Mouse (Mus musculus): ENCODE data around the gene Osbpl11. TPM values are rescaled to one million over a fixed set of nuclear protein-coding genes. Genes with fewer than 3 reads are reported as not detected.
"Not testable (repeated sequence)": the region's sequence is repeated elsewhere in the genome, so short reads cannot be mapped to it uniquely, and the experiment has no call there.

The Osbpl11 gene
- total RNA-seq, 2 experiments from 2014 or later, result 26.8 to 27.4 TPM

DNA sequence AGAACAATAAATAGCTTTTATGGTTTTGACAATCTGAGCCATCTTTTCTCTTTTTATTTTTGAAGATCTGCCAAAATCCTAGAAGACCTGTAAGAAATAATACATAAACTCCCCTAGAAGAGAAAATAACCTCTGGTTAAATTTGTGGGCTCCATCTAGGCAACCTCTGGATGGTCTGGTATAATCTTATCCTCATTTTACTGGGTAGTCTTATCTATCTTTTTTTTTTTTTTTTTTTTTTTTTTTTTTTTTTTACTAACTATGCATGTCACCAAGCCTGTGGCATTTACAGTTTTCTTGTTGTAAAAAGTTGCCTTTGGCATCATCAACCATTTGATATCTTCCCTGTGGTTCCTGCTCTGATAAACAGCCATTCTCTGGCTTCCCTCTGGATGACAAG, 10.2 kb upstream of the Osbpl11 start:
- no peak for DNase-seq
- intact Hi-C loops (cut with DNase I), result no loop called here

DNA sequence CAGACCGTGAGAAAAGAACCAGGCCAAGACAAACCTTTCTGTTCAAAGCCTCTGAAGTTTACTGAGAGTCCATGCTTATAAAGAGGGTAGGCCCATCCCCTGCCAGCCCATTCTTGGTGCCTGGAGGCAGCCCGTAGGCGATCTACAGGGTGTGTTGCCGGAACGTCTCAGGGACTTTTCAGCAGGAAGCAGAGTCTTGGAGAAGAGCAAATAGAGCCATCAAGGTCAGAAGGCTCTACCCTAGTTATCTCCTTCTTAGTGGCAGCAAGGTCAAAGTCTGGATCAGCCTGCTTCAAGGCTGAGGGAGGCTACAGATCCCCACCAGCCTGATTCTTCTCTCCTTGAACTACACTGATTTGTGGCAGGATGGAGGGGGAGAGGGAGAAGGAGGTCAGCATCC, 8.0 kb upstream of the Osbpl11 start:
- DNase-seq; intact Hi-C loops (cut with DNase I): not testable (repeated sequence)

DNA sequence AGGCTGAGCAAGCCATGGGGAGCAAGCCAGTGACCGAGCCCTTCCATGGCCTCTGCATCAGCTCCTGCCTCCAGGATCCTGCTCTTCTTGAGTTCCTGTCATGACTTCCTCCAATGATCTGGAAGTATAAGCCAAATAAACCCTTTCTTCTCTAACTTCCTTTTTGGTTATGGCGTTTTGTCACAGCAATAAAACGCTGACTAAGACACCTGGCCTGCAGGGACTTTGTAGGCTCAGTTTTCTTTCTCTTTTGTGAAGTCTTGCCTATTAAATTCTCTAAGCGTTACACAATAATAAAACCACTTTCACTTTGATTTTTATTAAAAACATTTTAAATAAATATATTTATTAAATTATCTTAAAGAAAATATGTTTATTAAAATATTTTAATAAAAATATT, 7.1 kb upstream of the Osbpl11 start:
- intact Hi-C loops (cut with DNase I), result no loop called here

DNA sequence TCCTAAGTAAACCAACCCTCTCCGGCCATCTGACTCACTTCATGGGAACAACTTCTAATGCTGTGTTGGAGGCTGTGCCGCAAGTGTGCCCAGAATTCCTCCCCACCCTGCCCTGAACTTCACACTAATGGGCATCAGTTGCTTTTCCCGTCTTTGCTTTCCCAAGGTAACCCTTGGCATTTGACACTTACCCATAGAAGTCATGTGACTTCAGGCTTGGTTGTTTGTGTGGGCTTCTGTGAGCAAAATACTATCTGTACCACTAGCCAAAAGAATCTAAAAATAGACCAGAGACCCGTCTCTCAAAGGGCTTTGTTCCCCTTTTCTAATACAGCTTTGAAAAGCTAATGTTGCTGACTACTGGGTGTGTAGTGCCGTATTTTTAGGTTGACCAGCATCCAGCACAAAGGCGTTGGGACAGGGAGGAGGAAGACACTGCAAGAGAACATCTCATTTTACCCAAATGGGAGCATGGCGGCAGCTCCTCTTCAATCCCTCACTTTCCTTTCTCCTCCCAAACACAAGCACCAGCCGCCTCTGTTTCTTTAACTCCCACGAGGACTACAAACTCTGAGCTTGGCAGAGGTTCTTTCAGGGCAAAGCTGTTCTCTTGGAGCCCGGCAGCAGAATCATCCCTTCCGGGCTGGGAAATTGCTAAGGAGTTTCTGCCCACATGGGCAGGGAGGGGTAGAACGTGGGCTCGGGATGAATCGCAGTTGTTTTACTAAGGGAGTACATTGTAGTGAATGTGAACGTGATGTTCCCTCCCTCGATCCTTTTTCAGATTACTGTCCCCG, 6.4 kb upstream of the Osbpl11 start:
- peak; percentile 31 for DNase-seq
- intact Hi-C loops (cut with DNase I), result no loop called here

More for the DNA sequence above, 7.1 kb upstream of the Osbpl11 start:
- DNase-seq, result no peak

DNA sequence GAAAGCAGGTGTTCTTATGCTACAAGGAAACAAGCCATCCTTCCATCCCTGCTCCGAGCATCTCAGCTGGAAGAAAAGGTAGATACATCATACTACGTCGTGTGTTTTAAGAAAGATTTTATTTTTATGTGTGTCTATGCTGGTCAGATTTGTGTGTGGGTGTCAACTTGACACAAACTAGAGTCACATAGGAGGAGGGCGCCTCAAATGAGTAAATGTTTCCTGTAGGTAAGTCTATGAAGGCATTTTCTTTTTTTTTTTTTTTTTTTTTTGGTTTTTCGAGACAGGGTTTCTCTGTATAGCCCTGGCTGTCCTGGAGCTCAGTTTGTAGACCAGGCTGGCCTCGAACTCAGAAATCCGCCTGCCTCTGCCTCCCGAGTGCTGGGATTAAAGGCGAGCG, 5.6 kb upstream of the Osbpl11 start:
- DNase-seq; intact Hi-C loops (cut with DNase I): not testable (repeated sequence)

DNA sequence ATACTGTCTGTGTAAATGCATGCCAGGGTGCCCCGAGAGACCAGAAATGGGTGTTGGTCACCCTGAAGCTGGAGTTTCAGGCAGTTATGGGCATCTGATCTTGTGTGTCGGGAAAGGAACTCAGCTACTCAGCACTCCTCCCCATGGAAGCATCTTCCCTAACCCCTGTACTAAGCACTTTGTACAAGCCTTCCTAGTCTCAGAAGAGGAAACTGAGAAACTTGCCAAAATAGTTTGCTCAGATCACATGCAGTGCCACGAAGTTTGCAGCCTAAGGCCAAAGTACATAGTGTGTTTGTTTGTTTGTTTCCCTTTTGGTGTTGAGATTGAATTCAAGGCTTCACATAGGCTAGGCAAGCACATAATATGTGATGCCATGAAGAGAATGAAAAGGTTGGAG, 5.0 kb upstream of the Osbpl11 start:
- intact Hi-C loops (cut with DNase I), result no loop called here
- DNase-seq, result no peak

DNA sequence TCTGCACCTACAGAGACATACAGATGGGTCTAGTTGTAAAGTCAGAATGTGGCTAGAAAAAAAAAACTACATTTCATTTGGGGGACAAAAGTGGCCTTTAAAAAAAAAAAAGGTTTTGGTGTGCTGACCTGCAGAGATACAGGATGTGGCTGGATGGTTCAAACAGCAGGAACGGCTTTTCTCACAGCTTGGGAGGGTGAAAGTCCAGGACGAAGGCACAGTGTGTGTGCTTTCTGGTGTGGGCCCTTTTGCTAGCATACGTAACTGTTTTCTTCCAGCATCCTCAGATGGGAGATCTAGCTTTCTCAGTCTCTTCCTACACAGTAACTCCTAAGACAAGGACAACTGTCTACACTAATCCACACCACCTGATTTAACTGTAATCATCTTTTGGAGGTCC, 4.1 kb upstream of the Osbpl11 start:
- no peak for DNase-seq
- intact Hi-C loops (cut with DNase I), result no loop called here

DNA sequence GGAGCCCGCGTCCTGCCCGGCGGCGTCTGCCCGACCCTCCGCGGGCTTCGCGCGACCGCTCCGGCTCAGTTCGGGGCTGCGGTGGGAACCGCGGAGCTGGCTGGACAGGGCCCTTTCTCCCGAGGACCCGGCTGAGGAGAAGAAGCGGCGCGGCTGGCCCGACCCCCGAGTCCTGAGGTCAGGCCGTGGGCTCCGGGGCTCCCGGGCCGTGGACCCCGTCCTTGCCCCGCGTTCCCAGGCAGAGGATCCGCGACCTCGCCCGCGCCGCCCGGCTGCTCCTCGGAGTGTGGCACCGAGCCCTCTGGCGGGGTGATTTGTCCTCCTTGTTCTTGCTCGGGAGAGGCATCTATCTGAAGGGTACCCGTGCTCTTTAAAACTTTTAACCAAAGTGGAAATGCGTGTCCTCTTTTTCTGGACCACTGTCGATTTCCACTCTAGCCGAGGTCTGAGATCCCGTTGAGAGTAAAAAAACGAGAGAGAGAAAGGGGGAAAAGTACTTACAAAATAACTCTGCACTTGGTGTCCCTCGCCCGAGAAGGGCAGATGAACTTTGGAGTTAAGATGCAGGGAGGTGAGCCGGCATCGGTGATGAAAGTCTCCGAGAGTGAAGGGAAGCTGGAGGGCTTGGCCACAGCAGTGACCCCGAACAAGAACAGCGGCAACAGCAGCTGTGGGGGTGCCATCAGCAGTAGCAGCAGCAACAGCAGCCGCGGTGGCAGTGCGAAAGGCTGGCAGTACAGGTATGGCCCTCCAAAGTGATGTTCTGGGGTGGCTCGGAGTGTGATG, 583 bp downstream of the Osbpl11 start:
- intact Hi-C loops (cut with DNase I), result no loop called here
- DNase-seq, result peak; percentile 59

DNA sequence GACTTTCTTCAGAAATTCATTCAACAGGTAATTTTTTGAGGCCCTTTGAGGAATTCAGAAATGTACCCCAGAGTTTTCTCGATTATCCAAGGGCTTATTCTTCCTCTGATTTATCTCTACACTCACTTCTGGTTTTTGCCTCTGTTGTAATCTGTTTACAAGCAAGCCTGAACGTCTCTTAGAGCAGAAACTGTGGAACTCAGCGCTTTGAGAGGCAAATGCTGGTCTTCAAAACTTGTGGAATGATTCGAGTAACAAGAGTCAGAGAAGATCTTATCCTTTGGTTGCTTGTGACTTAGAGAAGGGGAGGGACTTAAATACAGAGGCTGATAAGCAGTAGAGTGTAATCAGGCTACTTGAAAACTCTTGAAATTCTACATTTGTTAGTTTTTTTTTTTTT, 1.3 kb downstream of the Osbpl11 start:
- intact Hi-C loops (cut with DNase I), result no loop called here

DNA sequence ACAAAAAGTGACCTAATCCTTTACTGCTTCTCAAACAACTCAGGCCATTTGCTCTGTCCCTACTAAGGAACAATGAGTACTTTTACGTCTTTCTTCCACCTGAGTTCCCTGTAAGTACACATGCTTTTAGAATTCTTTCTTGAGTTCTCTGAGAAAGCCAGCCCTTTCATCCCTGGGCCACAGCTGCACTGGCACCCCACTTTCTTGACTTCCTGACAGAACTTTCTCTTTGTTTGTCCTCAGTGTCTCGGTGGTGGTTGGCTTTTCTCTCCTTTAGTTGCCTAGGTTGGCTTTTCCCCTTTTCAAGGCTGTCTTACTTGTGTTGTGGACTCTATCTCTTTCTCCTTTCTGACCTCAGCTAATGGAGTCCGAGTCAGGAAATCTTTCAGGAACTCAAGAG, 3.2 kb downstream of the Osbpl11 start:
- intact Hi-C loops (cut with DNase I), result no loop called here
- DNase-seq, result no peak

More for the DNA sequence above, 1.3 kb downstream of the Osbpl11 start:
- no peak for DNase-seq

DNA sequence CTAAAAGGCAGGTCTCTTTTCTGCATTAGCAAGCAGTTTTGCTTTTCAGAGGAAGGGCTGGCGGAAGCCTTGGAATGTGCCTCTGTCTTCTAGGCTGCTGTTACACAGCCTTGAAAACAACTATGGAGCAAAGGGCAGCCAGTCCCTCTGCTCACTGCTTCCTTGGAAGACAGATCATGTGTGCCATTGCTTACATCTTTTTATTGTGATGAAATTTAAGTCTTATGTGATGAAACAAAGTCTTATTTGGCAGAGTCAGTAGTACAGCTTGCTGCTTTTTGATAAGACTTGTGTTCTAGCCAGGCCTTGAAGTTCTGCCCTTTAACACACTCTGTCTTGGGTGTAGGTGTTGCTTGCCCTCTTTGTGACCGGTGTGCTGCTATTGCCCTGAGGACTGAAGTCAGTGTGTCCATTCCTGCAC, 6.8 kb downstream of the Osbpl11 start:
- DNase-seq, result no peak

DNA sequence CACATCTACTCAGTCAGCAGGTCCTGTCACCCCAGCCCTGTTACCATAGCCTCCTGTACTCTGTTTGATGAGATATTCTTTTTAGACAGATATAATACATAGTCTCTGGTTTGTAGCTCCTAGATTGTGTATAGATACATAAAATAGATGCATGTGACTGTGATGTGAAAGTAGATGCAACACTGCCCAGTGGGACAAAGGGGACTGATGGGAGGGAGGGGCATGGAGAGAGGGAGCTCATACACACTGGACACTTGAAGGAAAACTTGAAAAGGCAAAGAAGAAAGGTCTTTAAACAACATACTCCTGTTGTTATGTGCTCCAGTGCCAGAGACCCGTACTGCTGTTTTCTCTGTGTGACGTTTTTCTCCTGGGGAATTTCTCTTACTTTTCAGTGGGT, 7.4 kb downstream of the Osbpl11 start:
- DNase-seq, result no peak
- intact Hi-C loops (cut with DNase I), result no loop called here

More for the DNA sequence above, 6.8 kb downstream of the Osbpl11 start:
- intact Hi-C loops (cut with DNase I), result no loop called here

DNA sequence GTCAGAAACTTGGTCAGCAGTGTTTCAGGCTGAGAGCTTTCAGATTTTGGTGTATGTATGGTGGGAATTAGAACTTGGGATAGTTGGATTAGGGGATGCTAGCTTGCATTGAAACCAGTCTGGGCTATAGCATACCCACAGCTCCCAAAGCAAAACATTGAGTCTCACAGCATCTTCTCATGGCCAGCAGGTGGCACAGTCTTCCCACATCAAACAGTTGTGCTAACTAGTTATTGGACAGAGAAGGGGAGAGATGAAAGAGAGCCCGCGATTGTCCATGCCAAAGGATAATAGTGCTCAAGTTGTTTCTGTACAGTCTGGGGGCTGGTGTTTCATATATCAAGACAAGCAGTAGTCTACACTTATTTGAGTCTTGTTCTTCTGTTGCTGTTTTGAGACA, 8.8 kb downstream of the Osbpl11 start:
- DNase-seq, result peak; percentile 49
- intact Hi-C loops (cut with DNase I), result no loop called here

DNA sequence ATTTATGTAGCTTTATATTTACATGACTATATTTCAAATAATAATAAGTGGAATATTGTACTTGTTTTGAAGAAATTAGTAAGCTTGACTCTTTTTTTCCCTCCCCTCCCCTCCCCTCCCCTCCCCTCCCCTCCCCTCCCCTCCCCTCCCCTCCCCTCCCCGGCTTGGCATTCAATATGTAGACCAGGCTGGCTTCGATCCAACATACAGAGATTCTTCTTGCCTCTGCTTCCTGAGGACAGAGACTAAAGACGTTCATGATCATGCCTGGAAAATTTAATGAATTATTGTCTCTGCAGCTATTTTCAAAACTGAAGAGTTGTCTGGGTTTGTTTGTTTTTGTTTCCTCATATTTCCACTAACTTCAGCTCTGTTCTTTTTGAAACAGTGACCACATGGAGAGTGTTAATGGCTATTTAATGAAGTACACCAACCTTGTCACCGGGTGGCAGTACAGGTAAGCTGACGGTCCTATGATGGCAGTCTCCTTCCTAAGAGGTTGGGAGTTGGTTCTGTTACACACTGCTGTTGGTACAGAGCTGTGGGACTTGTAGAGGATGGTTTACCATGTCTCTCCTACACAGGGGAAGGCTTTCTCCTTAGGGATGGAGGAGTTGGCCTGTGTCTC, 10.9 kb downstream of the Osbpl11 start:
- DNase-seq, result peak; percentile 21

DNA sequence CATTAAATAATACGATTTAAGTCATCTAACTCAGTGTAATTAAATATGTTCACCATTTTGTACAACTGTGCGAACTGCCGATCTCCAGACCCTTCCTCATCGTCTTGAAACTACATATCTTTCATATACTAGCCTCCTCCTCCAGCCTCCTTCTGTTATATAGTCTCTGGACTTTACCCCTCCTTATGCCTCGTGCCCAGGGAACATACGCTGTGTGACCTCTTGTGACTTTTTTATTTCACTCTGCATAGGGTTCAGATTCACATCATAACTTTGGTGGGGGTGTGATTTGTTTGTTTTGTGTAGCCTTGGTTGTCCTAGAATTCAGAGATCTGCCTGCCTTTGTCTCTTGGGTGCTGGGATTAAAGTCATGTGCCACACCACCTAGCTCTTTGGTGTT, 11.7 kb downstream of the Osbpl11 start:
- DNase-seq, result no peak
- intact Hi-C loops (cut with DNase I), result no loop called here

More for the DNA sequence above, 10.9 kb downstream of the Osbpl11 start:
- intact Hi-C loops (cut with DNase I), result no loop called here

DNA sequence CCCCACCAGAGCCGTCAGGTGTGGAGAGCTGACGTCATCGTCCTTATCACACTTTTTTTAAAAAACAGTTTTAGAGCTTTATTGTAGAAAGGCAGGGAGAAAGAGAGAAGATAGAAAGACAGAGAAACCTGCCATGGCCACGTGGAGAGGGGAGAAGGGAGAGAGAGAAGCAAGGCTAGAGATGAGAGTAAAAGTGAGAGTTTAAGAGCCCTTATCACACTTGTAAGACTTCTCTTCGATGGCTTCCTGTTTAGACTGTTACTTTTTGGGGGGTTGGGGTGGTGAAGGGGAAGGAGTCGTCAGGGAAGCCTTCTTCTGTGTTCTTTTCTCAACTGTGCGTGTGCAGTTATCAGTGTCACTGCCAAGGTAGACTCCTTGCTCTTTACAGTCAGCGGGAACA, 15.7 kb downstream of the Osbpl11 start:
- intact Hi-C loops (cut with DNase I), result no loop called here
- DNase-seq, result no peak

DNA sequence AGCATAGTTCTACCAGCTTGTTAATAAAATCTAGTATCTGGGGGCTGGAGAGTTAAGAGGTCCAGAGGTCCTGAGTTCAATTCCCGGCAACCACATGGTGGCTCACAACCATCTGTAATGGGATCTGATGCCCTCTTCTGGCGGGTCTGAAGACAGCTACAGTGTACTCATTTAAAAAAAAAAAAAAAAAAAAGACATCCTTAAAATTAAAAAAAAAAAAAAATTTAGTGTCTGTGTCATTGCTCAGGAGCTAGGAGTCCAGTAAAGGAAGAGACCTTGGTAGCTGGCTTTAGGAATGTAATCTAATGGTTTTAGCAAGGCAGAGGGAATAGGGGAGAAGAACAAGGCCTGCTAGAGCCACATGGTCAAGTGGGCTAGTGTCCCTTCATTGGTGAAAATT, 25.9 kb downstream of the Osbpl11 start:
- intact Hi-C loops (cut with DNase I), result no loop called here
- DNase-seq, result no peak

DNA sequence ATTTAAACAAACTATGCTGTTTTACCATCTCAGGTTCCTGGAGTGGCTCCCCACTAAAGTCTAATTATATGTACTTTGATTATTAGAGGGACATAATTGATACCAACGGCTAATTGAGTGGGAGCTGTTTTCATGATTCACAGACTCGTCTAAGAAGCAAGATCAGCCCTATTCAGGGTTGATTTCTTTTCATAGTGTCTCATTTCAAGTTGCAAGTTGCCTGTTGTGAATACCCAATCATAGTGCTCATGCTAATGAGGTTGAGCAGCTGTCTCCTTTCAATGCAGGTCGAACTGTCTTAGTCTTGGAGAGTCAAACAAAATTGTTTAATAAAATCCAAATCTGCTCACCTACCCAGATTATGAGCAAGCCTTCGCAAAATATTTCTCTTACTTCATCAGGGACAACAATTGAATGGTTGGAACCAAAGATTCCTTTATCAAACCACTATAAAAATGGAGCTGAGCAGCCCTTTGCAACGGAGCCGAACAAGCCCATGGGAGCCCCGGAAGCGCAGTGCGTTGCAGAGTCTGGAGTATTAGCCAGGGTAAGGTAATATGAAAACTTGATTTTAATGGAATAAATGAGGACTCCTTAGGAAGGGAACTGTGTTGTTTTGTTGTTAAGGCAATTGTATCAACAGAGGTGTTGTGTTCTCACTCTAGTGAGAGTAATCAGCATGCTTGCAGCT, 31.6 kb downstream of the Osbpl11 start:
- intact Hi-C loops (cut with DNase I), result no loop called here
- DNase-seq, result no peak

DNA sequence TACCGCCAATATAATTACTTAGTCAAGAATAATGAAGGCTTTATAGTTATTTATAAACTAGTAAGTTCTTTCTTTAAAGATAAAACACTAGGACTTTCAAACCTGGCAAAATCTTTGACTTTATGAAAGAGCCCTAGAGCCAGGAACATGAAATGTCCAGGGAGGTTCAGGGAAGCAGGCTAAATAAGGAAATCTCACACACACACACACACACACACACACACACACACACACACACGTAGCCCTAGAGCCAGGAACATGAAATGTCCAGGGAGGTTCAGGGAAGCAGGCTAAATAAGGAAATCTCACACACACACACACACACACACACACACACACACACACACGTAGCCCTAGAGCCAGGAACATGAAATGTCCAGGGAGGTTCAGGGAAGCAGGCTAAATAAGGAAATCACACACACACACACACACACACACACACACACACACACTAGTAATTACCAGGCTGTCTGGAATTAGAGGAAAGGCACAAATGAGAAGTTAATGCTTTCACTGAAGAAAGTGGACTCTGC, 32.7 kb downstream of the Osbpl11 start:
- DNase-seq; intact Hi-C loops (cut with DNase I): not testable (repeated sequence)

DNA sequence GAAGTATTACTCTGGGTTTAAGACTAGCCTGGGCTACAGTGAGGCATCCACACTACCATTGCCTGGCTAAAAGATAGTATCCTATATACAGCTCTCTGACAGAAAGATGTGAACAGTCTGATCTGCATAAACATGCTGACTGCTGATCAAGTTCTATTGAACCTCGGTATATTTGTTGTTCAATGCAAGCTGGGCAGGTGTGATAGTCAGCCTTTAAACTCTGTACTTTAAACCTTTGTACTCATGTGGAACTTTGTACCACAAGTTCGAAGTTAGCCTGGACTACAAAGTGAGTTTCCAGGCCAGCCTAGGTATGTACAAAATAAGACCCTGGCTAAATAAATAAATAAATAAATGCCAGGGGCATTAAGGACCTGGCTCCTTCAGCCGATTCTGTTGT, 37.6 kb downstream of the Osbpl11 start:
- intact Hi-C loops (cut with DNase I), result no loop called here
- DNase-seq, result no peak

DNA sequence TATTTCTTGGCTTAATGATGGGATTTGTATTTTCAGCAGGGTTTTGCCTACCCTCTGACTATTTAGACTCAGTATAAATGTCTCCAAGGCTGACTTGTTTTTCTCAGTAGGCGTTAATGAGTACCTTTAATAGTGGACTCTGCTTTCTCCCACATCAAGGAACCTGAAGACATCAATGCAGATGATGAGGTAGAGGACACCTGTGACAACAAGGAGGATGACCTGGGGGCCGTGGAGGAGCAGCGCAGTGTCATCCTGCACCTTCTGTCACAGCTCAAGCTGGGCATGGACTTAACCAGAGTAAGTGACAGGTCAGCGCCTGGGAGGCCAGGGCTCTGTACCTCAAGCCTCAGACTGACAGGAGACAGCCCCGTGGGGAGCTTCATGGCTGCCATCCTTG, 39.5 kb downstream of the Osbpl11 start:
- DNase-seq, result no peak
- intact Hi-C loops (cut with DNase I), result no loop called here

Measured in left cerebral cortex, postnatal 4 days (tissue).